Mouse (Mus musculus) embryonic facial prominence, embryonic 12.5 days (tissue): ENCODE measurements around the gene Sh3bp5. TPM values are rescaled to one million over a fixed set of nuclear protein-coding genes. Genes with fewer than 3 reads are reported as not detected.

ENCODE experiments used
- polyA plus RNA-seq: library from polyadenylated mRNA; unstranded; fragments of >200 nt; fragmentation: Nextera tagmentation; extraction: Ambion mirVana; gene quantifications from 2 replicates; pipeline ENCODE4 v1.2.1, GENCODE M21; 2016

Sh3bp5 gene
- polyA plus RNA-seq, 1 experiment from 2014 or later: 34.7 TPM

Other genes with a start within 250 kb of the Sh3bp5 start
- gene Tnnc1, start 227.8 kb downstream of the Sh3bp5 start, polyA plus RNA-seq: 67.1 and 90.7 TPM in 2 replicates
- 503 and 527 TPM in 2 replicates for gene Nisch, start 219.1 kb downstream of the Sh3bp5 start, polyA plus RNA-seq
- 1.1 and 1.2 TPM in 2 replicates for gene Sema3g, start 218.2 kb downstream of the Sh3bp5 start, polyA plus RNA-seq
- 13.1 and 13.6 TPM in 2 replicates for gene Phf7, start 184.8 kb downstream of the Sh3bp5 start, polyA plus RNA-seq
- gene Bap1, start 184.6 kb downstream of the Sh3bp5 start, polyA plus RNA-seq: 101 and 104 TPM in 2 replicates
- gene Dnah1, start 112.2 kb downstream of the Sh3bp5 start, polyA plus RNA-seq: 8.4 and 8.6 TPM in 2 replicates
- gene Capn7, start 99.4 kb downstream of the Sh3bp5 start, polyA plus RNA-seq: 40.7 and 43.6 TPM in 2 replicates
- gene Eaf1, start 58.3 kb upstream of the Sh3bp5 start, polyA plus RNA-seq: 27.7 and 28.0 TPM in 2 replicates
- gene Mettl6, start 59.0 kb upstream of the Sh3bp5 start, polyA plus RNA-seq: 85.6 and 87.2 TPM in 2 replicates
- gene Colq, start 155.3 kb upstream of the Sh3bp5 start, polyA plus RNA-seq: 0.61 and 1.0 TPM in 2 replicates
- 2.3 TPM in 1 of 2 replicates, not detected in the other for gene Gm49387, start 204.8 kb upstream of the Sh3bp5 start, polyA plus RNA-seq
- 25.3 and 28.5 TPM in 2 replicates for gene Btd, start 204.9 kb upstream of the Sh3bp5 start, polyA plus RNA-seq
- 10.6 and 13.8 TPM in 2 replicates for gene Hacl1, start 205.2 kb upstream of the Sh3bp5 start, polyA plus RNA-seq